ENCODE assay signal across 8 mouse cellular contexts in genomic region chr4:141723673-141724068, GRCm38 (mm10). TPM values are rescaled to one million over a fixed set of nuclear protein-coding genes. Genes with fewer than 3 reads are reported as not detected.
A peak's percentile ranks its signal among the peaks of the same experiment; 100 is the strongest.
DNase-seq lines count a peak whose midpoint lies in the region; ATAC-seq lines count a peak whose summit lies in the region.

No protein-coding gene starts in this region.

- peaks cover 12% of the 10 kb centered on the region for H3K36me3 ChIP-seq in heart, embryonic 12.5 days
- H3K36me3 ChIP-seq in embryonic facial prominence, embryonic 15.5 days: no peaks in the 10 kb centered on the region
- peaks cover 12% of the 10 kb centered on the region; the same call in 1 of the 2 replicates for H3K36me3 ChIP-seq in limb, embryonic 13.5 days
- peaks cover 8% of the 10 kb centered on the region; the same call in 1 of the 2 replicates for H3K36me3 ChIP-seq in stomach, embryonic 16.5 days (ENCODE audit: control insufficient read depth, insufficient read depth, low read length)

- DNase-seq in heart, adult 11 months: no peak
- peak; percentile 34 for DNase-seq in 416B (ENCODE audit: low read depth)
- DNase-seq in retina, embryonic 14.5 days (ENCODE audit: low spot score): no peak

- H3K27me3 ChIP-seq in heart, embryonic 12.5 days (replicated peaks): no peaks in the 10 kb centered on the region
- no peaks in the 10 kb centered on the region for H3K27me3 ChIP-seq in embryonic facial prominence, embryonic 15.5 days
- no peaks in the 10 kb centered on the region for H3K27me3 ChIP-seq in limb, embryonic 13.5 days
- no peaks in the 10 kb centered on the region for H3K27me3 ChIP-seq in stomach, embryonic 16.5 days (ENCODE audit: control insufficient read depth, insufficient read depth, low read length)

- 12% methylated on average over 13 of the region's 13 CpGs for WGBS in heart, embryonic 12.5 days
- WGBS in embryonic facial prominence, embryonic 15.5 days: 5% methylated on average over 13 of the region's 13 CpGs
- WGBS in limb, embryonic 13.5 days: 8% methylated on average over 13 of the region's 13 CpGs
- 9% methylated on average over 13 of the region's 13 CpGs for WGBS in stomach, embryonic 16.5 days

- H3K4me2 ChIP-seq in heart, embryonic 12.5 days: peak overlapping the region; percentile 77
- peak overlapping the region; percentile 77 for H3K4me2 ChIP-seq in embryonic facial prominence, embryonic 15.5 days (replicated peaks)
- peak overlapping the region; percentile 81 for H3K4me2 ChIP-seq in limb, embryonic 13.5 days (replicated peaks)
- peak overlapping the region; percentile 67 for H3K4me2 ChIP-seq in stomach, embryonic 16.5 days (ENCODE audit: low read depth, low read length)

- peaks cover 33% of the 10 kb centered on the region for H3K4me1 ChIP-seq in heart, embryonic 12.5 days (replicated peaks)
- H3K4me1 ChIP-seq in embryonic facial prominence, embryonic 15.5 days: peaks cover 34% of the 10 kb centered on the region
- H3K4me1 ChIP-seq in limb, embryonic 13.5 days: peaks cover 24% of the 10 kb centered on the region
- H3K4me1 ChIP-seq in stomach, embryonic 16.5 days (ENCODE audit: control insufficient read depth, insufficient read depth, low read length): peaks cover 32% of the 10 kb centered on the region

- H3K4me3 ChIP-seq in heart, embryonic 12.5 days: peak overlapping the region; percentile 96
- peak overlapping the region; percentile 92 for H3K4me3 ChIP-seq in embryonic facial prominence, embryonic 15.5 days (replicated peaks)
- H3K4me3 ChIP-seq in limb, embryonic 13.5 days: peak overlapping the region; percentile 100
- H3K4me3 ChIP-seq in stomach, embryonic 16.5 days (replicated peaks; ENCODE audit: low read length): peak overlapping the region; percentile 90

- peak overlapping the region; percentile 96; the same call in 1 of the 2 replicates for H3K27ac ChIP-seq in heart, embryonic 12.5 days (ENCODE audit: poor library complexity, severe bottlenecking)
- peak overlapping the region; percentile 97 for H3K27ac ChIP-seq in embryonic facial prominence, embryonic 15.5 days (replicated peaks)
- H3K27ac ChIP-seq in limb, embryonic 13.5 days: peak overlapping the region; percentile 63; the same call in 1 of the 2 replicates
- peak overlapping the region; percentile 40; the same call in 1 of the 2 replicates for H3K27ac ChIP-seq in stomach, embryonic 16.5 days (ENCODE audit: low read length)

- H3K9me3 ChIP-seq in heart, embryonic 12.5 days (replicated peaks): 0 out of 2 replicates have a peak, but pooled peaks cover 3% of the 10 kb centered on the region
- no peaks in the 10 kb centered on the region for H3K9me3 ChIP-seq in embryonic facial prominence, embryonic 15.5 days (replicated peaks)
- no peaks in the 10 kb centered on the region for H3K9me3 ChIP-seq in limb, embryonic 13.5 days
- no peaks in the 10 kb centered on the region for H3K9me3 ChIP-seq in stomach, embryonic 16.5 days (replicated peaks; ENCODE audit: control insufficient read depth, low read length)

- ATAC-seq in heart, embryonic 12.5 days (ENCODE audit: insufficient number of reproducible peaks, low FRiP score): peak; percentile 54; the same call in 1 of the 2 replicates
- ATAC-seq in embryonic facial prominence, embryonic 15.5 days (ENCODE audit: insufficient number of reproducible peaks, low FRiP score, low TSS enrichment, low read depth): no peak
- peak; percentile 60; the same call in 1 of the 2 replicates for ATAC-seq in limb, embryonic 13.5 days (ENCODE audit: low FRiP score, low read depth)
- no peak for ATAC-seq in stomach, embryonic 16.5 days (ENCODE audit: insufficient read depth, low FRiP score)
- ATAC-seq in megakaryocyte progenitor cell, adult 5-6 weeks (replicated peaks; ENCODE audit: poor library complexity): no peak

- peak overlapping the region; percentile 71 for H3K9ac ChIP-seq in heart, embryonic 12.5 days
- 0 out of 2 replicates have a peak overlapping the region, but pooled peaks have one; percentile 16 for H3K9ac ChIP-seq in embryonic facial prominence, embryonic 15.5 days
- peak overlapping the region; percentile 95 for H3K9ac ChIP-seq in limb, embryonic 13.5 days
- peak overlapping the region; percentile 98 for H3K9ac ChIP-seq in stomach, embryonic 16.5 days (ENCODE audit: low read length)

RNA-seq across cellular contexts. Expression of gene Ddi2, which starts 0.5 kb away (rescaled TPM):
- 24.8 and 24.9 TPM in 2 replicates for polyA plus RNA-seq in heart, embryonic 12.5 days (2016; fragmentation: Nextera tagmentation; extraction: Ambion mirVana)
- 25.2 and 26.7 TPM in 2 replicates for polyA plus RNA-seq in embryonic facial prominence, embryonic 15.5 days (2015; fragmentation: Nextera tagmentation; extraction: Ambion mirVana)
- 21.8 and 23.4 TPM in 2 replicates for polyA plus RNA-seq in limb, embryonic 13.5 days (2015; fragmentation: Nextera tagmentation; extraction: Ambion mirVana)
- polyA plus RNA-seq in stomach, embryonic 16.5 days (2015; fragmentation: Nextera tagmentation; extraction: Ambion mirVana): 18.8 and 19.7 TPM in 2 replicates
- 15.0 and 18.7 TPM in 2 replicates for total RNA-seq in megakaryocyte progenitor cell, adult 5-6 weeks (2015)
- 23.7 and 29.4 TPM in 2 replicates for total RNA-seq in megakaryocyte progenitor cell, adult 5-6 weeks (2017)

RNA-seq across cellular contexts. Expression of gene Agmat, which starts 22.8 kb away (rescaled TPM):
- 0.92 and 1.3 TPM in 2 replicates for polyA plus RNA-seq in heart, embryonic 12.5 days (2016; fragmentation: Nextera tagmentation; extraction: Ambion mirVana)
- polyA plus RNA-seq in embryonic facial prominence, embryonic 15.5 days (2015; fragmentation: Nextera tagmentation; extraction: Ambion mirVana): 0.32 and 0.33 TPM in 2 replicates
- 0.13 TPM in 1 of 2 replicates, not detected in the other for polyA plus RNA-seq in limb, embryonic 13.5 days (2015; fragmentation: Nextera tagmentation; extraction: Ambion mirVana)
- 5.8 and 8.0 TPM in 2 replicates for polyA plus RNA-seq in stomach, embryonic 16.5 days (2015; fragmentation: Nextera tagmentation; extraction: Ambion mirVana)
- not detected in 2 replicates for total RNA-seq in megakaryocyte progenitor cell, adult 5-6 weeks (2015)
- total RNA-seq in megakaryocyte progenitor cell, adult 5-6 weeks (2017): not detected in 2 replicates

RNA-seq across cellular contexts. Expression of gene Rsc1a1, which starts 38.3 kb away (rescaled TPM):
- 0.82 TPM in 1 of 2 replicates, not detected in the other for polyA plus RNA-seq in heart, embryonic 12.5 days (2016; fragmentation: Nextera tagmentation; extraction: Ambion mirVana)
- 0.28 TPM in 1 of 2 replicates, not detected in the other for polyA plus RNA-seq in embryonic facial prominence, embryonic 15.5 days (2015; fragmentation: Nextera tagmentation; extraction: Ambion mirVana)
- 1.3 TPM in 1 of 2 replicates, not detected in the other for polyA plus RNA-seq in limb, embryonic 13.5 days (2015; fragmentation: Nextera tagmentation; extraction: Ambion mirVana)
- polyA plus RNA-seq in stomach, embryonic 16.5 days (2015; fragmentation: Nextera tagmentation; extraction: Ambion mirVana): not detected in 2 replicates
- 20.0 and 22.7 TPM in 2 replicates for total RNA-seq in megakaryocyte progenitor cell, adult 5-6 weeks (2015)
- 6.6 and 7.6 TPM in 2 replicates for total RNA-seq in megakaryocyte progenitor cell, adult 5-6 weeks (2017)

RNA-seq across cellular contexts. Expression of gene Plekhm2, which starts 59.0 kb away (rescaled TPM):
- polyA plus RNA-seq in heart, embryonic 12.5 days (2016; fragmentation: Nextera tagmentation; extraction: Ambion mirVana): 6.1 and 6.2 TPM in 2 replicates
- 7.1 and 8.3 TPM in 2 replicates for polyA plus RNA-seq in embryonic facial prominence, embryonic 15.5 days (2015; fragmentation: Nextera tagmentation; extraction: Ambion mirVana)
- polyA plus RNA-seq in limb, embryonic 13.5 days (2015; fragmentation: Nextera tagmentation; extraction: Ambion mirVana): 7.9 and 8.7 TPM in 2 replicates
- 4.4 and 6.3 TPM in 2 replicates for polyA plus RNA-seq in stomach, embryonic 16.5 days (2015; fragmentation: Nextera tagmentation; extraction: Ambion mirVana)
- total RNA-seq in megakaryocyte progenitor cell, adult 5-6 weeks (2015): 7.2 and 12.8 TPM in 2 replicates
- total RNA-seq in megakaryocyte progenitor cell, adult 5-6 weeks (2017): 9.8 and 11.0 TPM in 2 replicates

Comparison
In these comparisons a context has a peak if more than half of its experiments do, and no peak if none do; other contexts are left out.
1. ATAC-seq: peak in heart, embryonic 12.5 days (single experiment) and limb, embryonic 13.5 days (single experiment); none in embryonic facial prominence, embryonic 15.5 days (single experiment), stomach, embryonic 16.5 days (single experiment) and megakaryocyte progenitor cell, adult 5-6 weeks (single experiment).
2. H3K27ac ChIP-seq: peak in every context shown above with its lines; median percentile 97 in embryonic facial prominence, embryonic 15.5 days; 96 in heart, embryonic 12.5 days; 63 in limb, embryonic 13.5 days; 40 in stomach, embryonic 16.5 days.
3. H3K9ac ChIP-seq: peak in every context shown above with its lines; median percentile 98 in stomach, embryonic 16.5 days; 95 in limb, embryonic 13.5 days; 71 in heart, embryonic 12.5 days; 16 in embryonic facial prominence, embryonic 15.5 days.
4. Peak in every context shown above with its lines, with median percentiles within 50 percentile points of each other: H3K4me2 ChIP-seq and H3K4me3 ChIP-seq.